Mouse (Mus musculus) olfactory bulb, adult 2 months (tissue): ENCODE measurements at regions not wholly inside any gene's neighbourhood (a gene's known extent, or its start where the extent isn't known, plus 50 kb on each side); places are given as distances from the start of the nearest gene placed in this dataset.

Experiments used
- CTCF ChIP-seq: fragments of 200-500 bp; IDR thresholded peaks from 2 replicates; pipeline ENCODE4 v1.5.1; 2012; ENCODE audit warnings: low read depth, mild to moderate bottlenecking, low read length, moderate library complexity; ENCODE audit not compliant: insufficient read depth
- POLR2A ChIP-seq: fragments of 200-500 bp; IDR thresholded peaks from 2 replicates; pipeline ENCODE4 v1.6.1; 2012; ENCODE audit warnings: mild to moderate bottlenecking, low read depth, low read length, moderate library complexity; ENCODE audit not compliant: insufficient read depth

- TF ChIP-seq CTCF = no peak
- no peak for TF ChIP-seq POLR2A
Measured at GRCm38 (mm10) chr1:194226550-194227160, 391.4 kb upstream of the Plxna2 start.
